Mouse (Mus musculus) hindbrain, postnatal 0 days (tissue): ENCODE measurements around the gene Stxbp1. TPM values are rescaled to one million over a fixed set of nuclear protein-coding genes. Genes with fewer than 3 reads are reported as not detected.

Experiments used
- ATAC-seq: fragments of 200-750 bp; cut with Nextera tagmentation; 2 replicates; pipeline ENCODE4 v1.8.0; 2017; ENCODE audit warnings: mild to moderate bottlenecking, moderate TSS enrichment, moderate library complexity
- DNase-seq: peaks from one replicate; pipeline ENCODE4 v3.0.0-alpha.2; 2015; ENCODE audit warnings: low spot score
- H3K27ac ChIP-seq: fragments of 300-500 bp; sonication (generic); 2 replicates; pipeline ENCODE4 v1.5.1; 2014; ENCODE audit warnings: mild to moderate bottlenecking
- H3K27me3 ChIP-seq: fragments of 300-500 bp; sonication (generic); 2 replicates; pipeline ENCODE4 v1.6.1; 2014; ENCODE audit warnings: low read length, mixed read lengths; ENCODE audit not compliant: insufficient read depth
- H3K36me3 ChIP-seq: fragments of 300-500 bp; sonication (generic); 2 replicates; pipeline ENCODE4 v1.6.1; 2014; ENCODE audit warnings: low read length, mixed read lengths; ENCODE audit not compliant: insufficient read depth
- H3K4me1 ChIP-seq: fragments of 300-500 bp; sonication (generic); 2 replicates; pipeline ENCODE4 v1.6.1; 2014; ENCODE audit warnings: antibody characterized with exemption, low read length, mixed read lengths; ENCODE audit not compliant: insufficient read depth
- H3K4me2 ChIP-seq: fragments of 300-500 bp; sonication (generic); 2 replicates; pipeline ENCODE4 v1.6.1; 2014; ENCODE audit warnings: low read depth, mild to moderate bottlenecking, low read length, moderate library complexity, mixed read lengths
- H3K4me3 ChIP-seq: fragments of 300-500 bp; sonication (generic); 2 replicates; pipeline ENCODE4 v1.5.1; 2014; ENCODE audit warnings: low read length
- H3K9ac ChIP-seq: fragments of 300-500 bp; sonication (generic); replicated peaks from 2 replicates; pipeline ENCODE4 v1.6.1; 2014; ENCODE audit warnings: mild to moderate bottlenecking, low read length, moderate library complexity, mixed read lengths
- H3K9me3 ChIP-seq: fragments of 300-500 bp; sonication (generic); 2 replicates; pipeline ENCODE4 v1.6.1; 2016; ENCODE audit warnings: low read length, mixed read lengths
- CTCF ChIP-seq: IDR thresholded peaks from 2 replicates; pipeline ENCODE4 v1.5.1; 2016; ENCODE audit warnings: antibody characterized with exemption, control low read depth, low read depth
- WGBS: fragments of 180-500 bp; shearing (Covaris S2); extraction: QIAGEN DNeasy Blood & Tissue Kit; methylation state at CpG from one replicate; pipeline ENCODE4 v1.1.7; 2014; 5-methylcytosine and 5-hydroxymethylcytosine counted together
- polyA plus RNA-seq: library from polyadenylated mRNA; unstranded; fragments of >200 nt; fragmentation: Nextera tagmentation; extraction: Ambion mirVana; gene quantifications from 2 replicates; pipeline ENCODE4 v1.2.1, GENCODE M21; 2015
- total RNA-seq: library from RNA; depleted of rRNA; stranded (reverse); fragments of >200 nt; gene quantifications from 2 replicates; pipeline ENCODE4 v1.2.3, GENCODE M21; 2014

Gene Stxbp1
- total and polyA plus RNA-seq, 2 experiments from 2014 or later, result 142 to 348 TPM

- TF ChIP-seq CTCF, result no peak
- no peak overlapping the region for H3K4me2 ChIP-seq
- DNase-seq (no peak), ATAC-seq (no peak)
- WGBS, result 80% methylated on average over 3 of the region's 3 CpGs
- H3K9me3 ChIP-seq, result no peaks in the 10 kb centered on the region
- H3K4me3 ChIP-seq, result no peak overlapping the region
- H3K36me3 ChIP-seq, result no peaks in the 10 kb centered on the region
- H3K4me1 ChIP-seq, result peaks cover 8% of the 10 kb centered on the region; the same call in 1 of the 2 replicates
- H3K27me3 ChIP-seq, result no peaks in the 10 kb centered on the region
- no peak overlapping the region for H3K27ac ChIP-seq
- no peak overlapping the region for H3K9ac ChIP-seq
Measured at GRCm38 (mm10) chr2:32890280-32890679, 43.2 kb upstream of the Stxbp1 start.

GRCm38 (mm10) chr2:32888551-32888950, 41.5 kb upstream of the Stxbp1 start:
- H3K27ac ChIP-seq, result 0 out of 2 replicates have a peak overlapping the region, but pooled peaks have one; percentile 34

GRCm38 (mm10) chr2:32888029-32888428, 41.0 kb upstream of the Stxbp1 start:
- peaks cover 5% of the 10 kb centered on the region for H3K4me1 ChIP-seq
- WGBS, result 29% methylated on average over 9 of the region's 9 CpGs
- TF ChIP-seq CTCF, result no peak
- no peaks in the 10 kb centered on the region for H3K36me3 ChIP-seq
- peak overlapping the region; percentile 34; the same call in 1 of the 2 replicates for H3K27ac ChIP-seq
- no peaks in the 10 kb centered on the region for H3K9me3 ChIP-seq
- no peak overlapping the region for H3K4me2 ChIP-seq
- ATAC-seq (no peak; the same call in 1 of the 2 replicates), DNase-seq (no peak)
- H3K9ac ChIP-seq, result no peak overlapping the region
- no peak overlapping the region for H3K4me3 ChIP-seq
- H3K27me3 ChIP-seq, result no peaks in the 10 kb centered on the region

More at GRCm38 (mm10) chr2:32888551-32888950, 41.5 kb upstream of the Stxbp1 start:
- DNase-seq, result no peak
- Histone ChIP-seq H3K36me3 (no peaks in the 10 kb centered on the region), H3K4me1 (peaks cover 5% of the 10 kb centered on the region), H3K27me3 (no peaks in the 10 kb centered on the region), H3K9ac (no peak overlapping the region), H3K4me2 (no peak overlapping the region), H3K9me3 (no peaks in the 10 kb centered on the region), H3K4me3 (no peak overlapping the region)
- TF ChIP-seq CTCF, result no peak
- ATAC-seq, result no peak; the same call in 1 of the 2 replicates
- 44% methylated on average over 3 of the region's 3 CpGs for WGBS

- DNase-seq, result no peak
- H3K9ac ChIP-seq, result no peak overlapping the region
- no peaks in the 10 kb centered on the region for H3K27me3 ChIP-seq
- TF ChIP-seq CTCF, result no peak
- no peaks in the 10 kb centered on the region for H3K9me3 ChIP-seq
- no peak overlapping the region for H3K4me3 ChIP-seq
- ATAC-seq, result no peak
- H3K27ac ChIP-seq, result no peak overlapping the region
- H3K4me1 ChIP-seq, result peaks cover 24% of the 10 kb centered on the region
- no peaks in the 10 kb centered on the region for H3K36me3 ChIP-seq
- 40% methylated on average over 7 of the region's 7 CpGs for WGBS
- no peak overlapping the region for H3K4me2 ChIP-seq
Measured at GRCm38 (mm10) chr2:32884745-32885144, 37.7 kb upstream of the Stxbp1 start.

GRCm38 (mm10) chr2:32882283-32883043, 35.4 kb upstream of the Stxbp1 start:
- Histone ChIP-seq H3K9ac (no peak overlapping the region), H3K36me3 (no peaks in the 10 kb centered on the region), H3K4me3 (no peak overlapping the region), H3K9me3 (no peaks in the 10 kb centered on the region), H3K27me3 (no peaks in the 10 kb centered on the region), H3K4me1 (peaks cover 33% of the 10 kb centered on the region), H3K4me2 (0 out of 2 replicates have a peak overlapping the region, but pooled peaks have one; percentile 3), H3K27ac (no peak overlapping the region)
- WGBS, result 66% methylated on average over 12 of the region's 21 CpGs
- DNase-seq (no peak), ATAC-seq (no peak)
- TF ChIP-seq CTCF, result no peak

- Histone ChIP-seq H3K4me2 (no peak overlapping the region), H3K4me1 (peaks cover 39% of the 10 kb centered on the region), H3K27ac (peak overlapping the region; percentile 49), H3K9me3 (no peaks in the 10 kb centered on the region), H3K27me3 (no peaks in the 10 kb centered on the region), H3K4me3 (no peak overlapping the region), H3K9ac (no peak overlapping the region), H3K36me3 (no peaks in the 10 kb centered on the region)
- TF ChIP-seq CTCF, result no peak
- WGBS, result 38% methylated on average over 3 of the region's 3 CpGs
- no peak for ATAC-seq
- peak; percentile 63 for DNase-seq
Measured at GRCm38 (mm10) chr2:32881723-32882122, 34.7 kb upstream of the Stxbp1 start.

- Histone ChIP-seq H3K9ac (no peak overlapping the region), H3K4me1 (peaks cover 41% of the 10 kb centered on the region), H3K9me3 (no peaks in the 10 kb centered on the region), H3K4me2 (no peak overlapping the region), H3K36me3 (no peaks in the 10 kb centered on the region), H3K27me3 (no peaks in the 10 kb centered on the region), H3K27ac (peak overlapping the region; percentile 49), H3K4me3 (no peak overlapping the region)
- no peak for TF ChIP-seq CTCF
- WGBS, result 41% methylated on average over 6 of the region's 6 CpGs
- no peak for ATAC-seq
- DNase-seq, result no peak
Measured at GRCm38 (mm10) chr2:32881054-32881453, 34.0 kb upstream of the Stxbp1 start.
